Mouse (Mus musculus) gastrocnemius, adult 2 months (tissue): ENCODE data around the gene Nckap5. TPM values are rescaled to one million over a fixed set of nuclear protein-coding genes. Genes with fewer than 3 reads are reported as not detected.
A peak's percentile ranks its signal among the peaks of the same experiment; 100 is the strongest.

ENCODE experiments used
- DNase-seq: peaks from one replicate; pipeline ENCODE4 v3.0.0; 2022
- H3K27ac ChIP-seq: fragments of 200-600 bp; 2 replicates; pipeline ENCODE4 v1.8.1; 2022; ENCODE audit warnings: mild to moderate bottlenecking
- H3K4me3 ChIP-seq: fragments of 200-600 bp; 2 replicates; pipeline ENCODE4 v1.8.1; 2022; ENCODE audit warnings: mild to moderate bottlenecking, moderate library complexity
- CTCF ChIP-seq: fragments of 200-600 bp; IDR thresholded peaks from 2 replicates; pipeline ENCODE4 v1.8.1; 2022; ENCODE audit warnings: antibody characterized with exemption, mild to moderate bottlenecking, moderate library complexity
- intact Hi-C: fragments of 180-260 bp; cut with DNase I; formaldehyde crosslinking; loops from one replicate; pipeline ENCODE4 v1.15.1; 2025
- total RNA-seq, 2 experiments: library from RNA; stranded (reverse); gene quantifications; 2 replicates each; pipeline ENCODE4 v1.2.3; 2021

Gene Nckap5
- total RNA-seq, 2 experiments from 2014 or later: 0.82 to 1.6 TPM

DNA sequence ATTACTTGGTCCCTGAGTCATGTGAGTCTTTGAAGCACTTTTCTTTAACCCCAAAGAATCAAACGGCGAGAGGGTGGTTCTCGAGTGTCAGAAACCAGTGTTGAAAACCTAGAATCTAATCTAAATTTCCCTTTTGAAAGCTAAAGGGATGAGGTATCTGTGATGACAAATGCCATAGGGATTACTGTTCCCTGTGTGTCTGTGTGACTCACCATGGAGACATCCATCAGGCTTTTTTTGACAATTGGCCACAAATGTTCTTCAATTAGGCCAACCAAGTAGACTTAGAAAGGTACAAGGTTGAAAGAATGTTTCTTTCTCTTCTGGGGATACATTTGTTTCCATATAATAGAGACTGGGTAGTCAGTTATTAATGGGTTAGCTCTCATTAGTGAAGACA lies 879.6 kb downstream of the Nckap5 start:
- Histone ChIP-seq H3K27ac (no peak overlapping the region), H3K4me3 (no peak overlapping the region)
- TF ChIP-seq CTCF: no peak
- DNase-seq: no peak
- intact Hi-C loops: no loop called here

DNA sequence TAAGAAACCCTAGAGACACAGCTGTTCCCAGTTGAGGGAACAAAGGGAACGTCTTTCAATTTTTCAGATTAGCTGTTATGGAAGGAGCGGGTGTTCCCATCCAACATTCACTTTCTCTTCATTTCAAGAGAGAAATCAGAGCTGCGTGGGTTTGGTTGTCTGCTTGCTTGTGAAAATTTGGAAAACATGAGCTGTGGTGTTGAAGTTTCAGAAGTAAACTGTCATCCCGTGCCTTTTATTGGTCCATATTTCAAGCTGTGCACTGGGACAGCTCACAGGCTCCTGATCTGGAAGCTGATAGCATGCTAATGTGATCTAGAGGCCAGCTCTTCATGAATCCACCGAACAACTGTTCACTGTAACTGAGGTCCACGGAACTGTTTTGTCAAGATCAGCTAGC lies 881.5 kb downstream of the Nckap5 start:
- no peak for TF ChIP-seq CTCF
- H3K4me3 ChIP-seq: no peak overlapping the region
- no peak overlapping the region for H3K27ac ChIP-seq
- DNase-seq: no peak
- intact Hi-C loops: no loop called here

DNA sequence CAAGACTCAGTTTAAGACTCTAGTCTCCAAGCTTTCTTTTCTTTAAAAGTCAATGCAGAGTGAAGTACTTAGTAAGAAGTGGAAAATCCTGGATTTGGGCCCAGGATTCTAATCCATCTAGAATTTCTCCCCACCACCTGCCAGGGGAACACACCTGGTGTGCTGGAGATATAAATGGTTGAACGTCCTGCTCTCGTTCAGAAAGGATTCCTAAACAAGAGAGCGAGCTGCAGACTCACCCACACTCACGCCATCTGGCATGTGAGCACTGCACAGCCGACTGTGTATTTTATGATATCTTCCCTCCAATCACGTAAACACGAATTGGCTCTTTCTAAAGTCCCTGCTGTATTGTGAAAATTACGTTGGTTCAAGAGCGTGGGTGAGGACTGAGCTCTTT lies 885.5 kb downstream of the Nckap5 start:
- no peak overlapping the region for H3K27ac ChIP-seq
- intact Hi-C loops: no loop called here
- no peak overlapping the region for H3K4me3 ChIP-seq
- DNase-seq: no peak
- TF ChIP-seq CTCF: no peak

DNA sequence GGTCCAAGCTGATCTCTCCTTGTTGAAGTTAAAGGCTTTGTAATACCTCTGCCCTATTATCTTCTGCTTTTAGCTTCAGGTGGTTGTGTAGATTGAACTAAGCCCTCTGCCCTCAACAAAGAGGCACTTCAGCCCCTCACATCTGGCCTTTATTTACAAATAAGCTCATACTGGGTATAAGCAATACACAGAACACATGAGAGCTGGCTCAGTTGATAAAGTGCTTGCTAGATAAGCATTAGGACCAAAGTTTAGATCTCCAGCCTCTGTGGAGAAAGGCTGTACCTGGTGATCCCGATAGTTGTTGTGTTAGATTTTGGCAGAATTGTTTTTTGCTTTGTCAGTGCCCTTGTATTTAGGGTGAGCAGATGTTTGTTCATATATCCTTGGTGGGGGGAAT lies 887.3 kb downstream of the Nckap5 start:
- Histone ChIP-seq H3K4me3 (no peak overlapping the region), H3K27ac (no peak overlapping the region)
- no peak for TF ChIP-seq CTCF
- intact Hi-C loops: no loop called here
- DNase-seq: no peak

DNA sequence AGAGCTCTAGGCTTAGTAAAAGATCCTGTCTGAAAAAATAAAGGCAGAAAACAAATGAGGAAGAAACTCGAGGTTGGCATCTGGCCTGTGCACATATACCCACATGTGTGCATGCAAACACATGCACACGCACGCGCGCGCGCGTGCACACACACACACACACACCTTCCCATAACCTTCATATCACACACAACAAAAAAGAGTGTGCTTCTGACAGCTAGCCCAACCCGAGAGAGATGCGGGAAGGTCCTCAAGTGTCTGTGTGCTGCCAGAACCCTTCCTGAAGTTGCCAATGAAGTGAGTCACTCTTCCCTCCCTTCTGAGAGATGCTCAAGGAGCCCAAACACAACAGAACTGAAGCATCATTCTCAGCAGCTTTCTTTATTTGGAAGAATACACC lies 905.1 kb downstream of the Nckap5 start:
- Histone ChIP-seq H3K4me3 (no peak overlapping the region), H3K27ac (no peak overlapping the region)
- intact Hi-C loops: no loop called here
- no peak for DNase-seq
- TF ChIP-seq CTCF: no peak

DNA sequence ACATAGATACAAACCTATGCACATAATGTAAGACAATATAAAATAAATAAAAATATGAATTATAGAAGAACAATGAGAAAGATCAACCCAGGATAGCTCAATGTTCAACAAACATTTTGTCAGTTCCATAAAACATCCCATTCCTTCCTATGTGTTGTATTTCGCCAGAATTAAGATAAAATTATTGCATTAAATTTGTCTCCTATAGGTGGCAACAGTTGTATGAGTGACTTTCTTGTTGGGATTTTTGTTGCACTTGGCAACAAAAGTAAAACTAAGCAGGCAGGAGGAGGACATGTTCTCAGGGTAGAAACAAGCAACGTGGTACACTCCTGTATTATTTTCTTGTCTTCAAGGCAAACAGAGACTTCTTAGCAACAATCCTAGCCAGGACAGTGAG lies 907.5 kb downstream of the Nckap5 start:
- H3K4me3 ChIP-seq: no peak overlapping the region
- intact Hi-C loops: no loop called here
- DNase-seq: no peak
- TF ChIP-seq CTCF: no peak
- H3K27ac ChIP-seq: no peak overlapping the region

DNA sequence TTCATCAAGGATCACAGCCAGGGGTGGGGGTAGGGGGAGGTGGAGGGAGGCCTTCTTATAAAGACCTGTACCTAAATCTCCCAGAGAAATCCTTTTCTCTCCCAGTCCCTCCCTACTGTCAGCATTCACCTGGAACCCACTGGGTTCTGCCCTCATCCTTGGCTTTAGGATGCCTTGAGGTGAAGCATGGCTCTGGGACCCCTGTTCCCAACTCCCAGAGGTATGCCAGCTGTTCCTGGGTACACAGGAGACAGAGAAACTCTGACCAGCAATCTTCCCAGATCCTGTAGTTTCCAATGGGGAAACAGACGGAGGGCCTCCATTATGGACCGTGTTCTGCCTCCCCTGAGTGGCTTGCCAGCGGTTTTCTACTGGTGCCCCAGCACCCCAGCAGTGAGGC lies 909.9 kb downstream of the Nckap5 start:
- no peak overlapping the region for H3K27ac ChIP-seq
- intact Hi-C loops: no loop called here
- no peak for TF ChIP-seq CTCF

DNA sequence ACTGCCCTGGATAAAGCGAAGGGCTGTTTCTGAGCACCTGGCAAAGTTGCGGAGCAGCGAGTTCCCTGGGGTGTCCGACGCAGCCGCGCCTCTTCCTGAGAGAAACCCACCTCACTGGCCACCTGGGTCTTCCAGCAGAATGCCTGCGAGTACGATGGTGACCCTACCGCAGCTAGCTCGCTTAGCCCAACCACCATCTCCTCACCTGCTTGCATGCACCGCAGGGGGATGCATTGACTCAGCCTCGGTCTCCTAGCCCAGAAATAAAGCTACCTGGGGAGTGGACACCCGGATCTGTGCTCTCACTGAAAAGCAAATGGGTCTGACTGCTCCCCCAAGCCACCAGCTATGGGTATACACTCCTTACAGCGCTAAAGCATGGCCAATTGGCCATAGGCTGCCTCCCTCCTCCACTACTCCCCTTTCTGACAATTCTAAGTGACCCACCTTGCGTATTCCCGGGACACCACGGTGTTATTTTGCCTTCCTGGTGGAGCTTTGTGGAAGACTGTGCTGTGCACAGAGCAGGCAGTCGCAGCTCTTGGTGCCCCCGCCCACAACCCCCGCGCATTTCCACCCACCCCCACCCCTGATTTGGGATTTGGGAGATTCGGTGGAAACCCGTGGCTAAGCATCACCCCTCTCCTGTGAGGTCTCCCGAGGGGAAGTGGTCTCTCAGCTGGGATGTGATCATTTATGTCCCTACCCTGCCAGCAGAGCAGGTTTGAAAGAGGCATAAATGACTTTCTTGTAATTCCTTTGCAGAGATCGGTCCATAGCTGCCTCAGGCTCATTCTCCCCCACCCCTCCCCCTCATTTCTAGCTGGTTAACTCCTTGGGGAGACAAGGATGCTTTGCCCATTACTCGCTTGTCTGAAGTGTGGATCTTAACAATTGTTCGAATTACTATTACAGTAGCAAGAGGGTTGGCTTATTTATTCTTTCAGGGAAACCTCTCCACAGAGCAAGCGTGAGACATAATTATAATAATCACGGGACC lies 917.7 kb downstream of the Nckap5 start, which contains the start of gene Lypd1:
Lypd1 (minus strand) TSS at position 501 of the 1,000 bp plus-strand sequence.
- DNase-seq: no peak
- intact Hi-C loops: no loop called here
- H3K27ac ChIP-seq: no peak within 1 kb of the TSS
- peak within 1 kb of the TSS; percentile 60 for H3K4me3 ChIP-seq
- no peak for TF ChIP-seq CTCF

More for the DNA sequence above, 909.9 kb downstream of the Nckap5 start:
- DNase-seq: no peak
- H3K4me3 ChIP-seq: no peak overlapping the region

DNA sequence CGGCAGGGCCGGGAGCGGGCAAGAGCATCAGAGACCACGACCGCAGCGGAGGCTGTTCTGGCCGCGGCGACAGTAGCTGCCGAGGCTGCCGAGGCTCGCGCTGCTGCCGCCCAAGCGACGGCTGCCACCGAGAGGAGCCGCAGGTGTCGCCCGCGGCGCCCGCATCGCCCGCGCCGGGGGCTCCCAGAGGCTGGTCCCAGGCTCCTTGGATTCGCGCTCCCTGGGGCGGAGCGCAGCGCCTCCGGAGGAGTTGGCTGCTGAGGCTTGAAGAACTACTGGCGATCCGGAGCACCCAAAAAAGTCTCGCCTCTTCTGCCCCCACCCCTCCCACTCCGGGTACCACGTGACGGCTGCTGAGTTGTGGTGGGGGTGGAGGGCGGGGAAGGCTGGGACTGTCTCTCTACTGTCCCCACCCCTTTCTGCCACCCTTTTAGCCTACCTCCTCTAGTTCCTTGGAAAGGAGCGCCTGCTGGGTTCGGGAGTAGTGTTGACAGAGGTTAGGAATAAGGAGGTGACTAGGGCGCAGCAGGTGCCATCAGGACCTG lies 918.6 kb downstream of the Nckap5 start:
- Histone ChIP-seq H3K4me3 (peak overlapping the region; percentile 60), H3K27ac (no peak overlapping the region)
- intact Hi-C loops: no loop called here
- no peak for DNase-seq
- no peak for TF ChIP-seq CTCF

DNA sequence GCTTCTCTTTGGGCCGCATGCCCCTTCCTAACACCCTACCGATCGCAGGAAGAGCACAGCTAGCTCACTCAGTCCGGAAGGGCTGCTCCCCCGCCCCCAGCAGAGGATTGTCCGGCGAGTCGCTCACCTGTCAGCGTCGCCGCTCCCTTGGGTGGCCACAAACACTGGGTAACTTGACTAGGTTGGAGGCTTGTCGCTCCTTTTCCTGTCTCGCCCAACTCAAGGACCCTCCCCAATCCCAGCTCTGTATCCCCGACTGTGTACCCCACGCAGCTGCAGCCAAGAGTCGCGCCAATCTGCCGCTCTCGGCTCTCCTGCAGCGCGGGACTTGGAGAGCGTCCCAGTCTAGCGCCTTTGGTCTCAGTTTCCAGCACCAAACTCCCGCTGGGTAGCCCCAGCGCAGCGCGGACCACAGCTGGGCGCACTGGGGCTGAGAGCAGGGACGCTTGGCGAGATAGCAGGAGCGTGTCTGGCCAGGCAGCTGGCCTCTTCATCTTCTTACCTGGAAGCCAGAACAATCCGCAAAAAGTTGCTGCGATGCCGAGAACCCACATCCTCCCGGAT lies 919.2 kb downstream of the Nckap5 start:
- Histone ChIP-seq H3K27ac (no peak overlapping the region), H3K4me3 (peak overlapping the region; percentile 60)
- intact Hi-C loops: no loop called here
- no peak for DNase-seq
- TF ChIP-seq CTCF: no peak

DNA sequence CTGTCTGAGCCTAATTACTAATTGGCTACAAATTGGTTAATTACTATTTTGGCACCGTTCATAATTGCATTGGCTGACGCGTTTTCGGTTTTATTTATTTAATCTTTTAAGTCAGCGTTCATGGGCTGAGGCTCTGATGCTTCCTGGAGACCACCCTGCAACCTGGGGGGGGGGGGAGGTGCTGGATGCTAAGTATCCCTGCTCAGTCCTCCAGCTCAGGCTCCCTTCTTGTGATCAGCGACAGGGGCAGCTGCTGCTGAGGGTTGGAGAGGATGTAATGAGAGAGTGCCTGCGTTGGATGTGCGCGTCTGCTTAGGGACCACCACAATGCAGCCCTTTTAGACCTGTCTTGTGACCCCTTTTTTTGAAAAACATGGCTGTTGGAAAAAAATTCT lies 919.7 kb downstream of the Nckap5 start:
- Histone ChIP-seq H3K27ac (no peak overlapping the region), H3K4me3 (peak overlapping the region; percentile 60)
- DNase-seq: no peak
- TF ChIP-seq CTCF: no peak
- intact Hi-C loops: no loop called here

DNA sequence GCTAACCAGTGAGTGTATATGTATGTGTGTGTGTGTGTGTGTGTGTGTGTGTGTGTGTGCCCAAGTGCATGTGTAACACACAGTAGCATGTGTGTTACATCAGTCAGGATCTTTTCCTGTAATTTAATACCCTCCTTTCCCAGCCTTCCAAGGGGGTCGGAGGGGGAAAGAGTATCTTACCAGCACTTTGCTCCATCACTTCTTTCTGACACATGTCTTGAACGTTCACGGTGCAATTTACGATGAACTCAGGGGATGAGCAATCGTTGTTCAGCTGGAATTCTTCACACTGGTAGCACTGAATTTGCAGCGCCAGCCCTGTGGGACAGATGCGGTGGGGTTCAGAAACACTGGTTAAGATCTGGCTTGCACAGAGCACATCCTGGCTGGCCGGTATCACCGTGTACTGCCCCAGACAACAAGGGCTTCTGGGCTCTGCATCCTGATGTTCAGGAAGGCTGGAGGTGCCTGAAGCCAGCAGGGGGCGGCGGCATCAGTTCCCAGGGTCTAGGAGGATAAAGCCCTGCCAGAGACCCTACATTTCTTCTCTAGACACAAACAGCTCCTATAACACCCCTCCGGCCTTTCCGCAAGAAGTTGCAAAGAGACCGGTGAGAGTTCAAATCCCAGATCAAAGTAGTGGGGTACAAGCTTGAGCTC lies 920.3 kb downstream of the Nckap5 start:
- intact Hi-C loops: no loop called here
- TF ChIP-seq CTCF: no peak
- no peak for DNase-seq
- no peak overlapping the region for H3K27ac ChIP-seq
- H3K4me3 ChIP-seq: no peak overlapping the region

DNA sequence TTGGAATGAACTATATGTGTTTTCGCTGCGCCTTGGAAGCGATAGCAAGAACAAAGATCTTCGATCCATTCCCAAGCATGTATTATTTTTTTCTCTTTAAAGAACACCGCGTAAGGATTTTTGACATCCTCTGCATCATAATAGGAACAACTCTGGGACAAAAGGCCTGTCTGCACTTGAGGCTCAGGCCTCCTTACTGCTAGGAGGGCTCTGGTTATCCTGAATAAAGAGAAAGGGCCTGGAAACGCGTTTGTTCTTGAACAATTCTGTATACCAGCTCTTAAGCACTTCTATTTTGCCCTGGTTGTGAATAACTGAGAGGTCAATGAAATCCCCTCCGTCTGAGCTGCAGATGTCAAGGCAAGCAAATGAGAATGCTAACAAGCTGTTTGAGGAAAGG lies 937.4 kb downstream of the Nckap5 start:
- no peak for TF ChIP-seq CTCF
- intact Hi-C loops: no loop called here

More for the DNA sequence above, 937.4 kb downstream of the Nckap5 start:
- no peak for DNase-seq
- no peak overlapping the region for H3K27ac ChIP-seq
- H3K4me3 ChIP-seq: no peak overlapping the region
